In genomic region chr8:104601941-104602371, GRCm38 (mm10) we compare ENCODE assay signal across 9 mouse cellular contexts. TPM values are rescaled to one million over a fixed set of nuclear protein-coding genes. Genes with fewer than 3 reads are reported as not detected.
A peak's percentile ranks its signal among the peaks of the same experiment; 100 is the strongest.
DNase-seq lines count a peak whose midpoint lies in the region; ATAC-seq lines count a peak whose summit lies in the region.
"Had no signal": no experiment of that assay in that cellular context is flagged by ENCODE, and none has a peak within 500 bp of the region (broad histone marks: within the 10 kb centered on the region; RNA-seq: fewer than 3 reads in every experiment).

No protein-coding gene starts in this region.

- H3K4me2 ChIP-seq in heart, embryonic 15.5 days: peak overlapping the region; percentile 71
- H3K4me2 ChIP-seq in limb, embryonic 12.5 days: peak overlapping the region; percentile 51

- peaks cover 49% of the 10 kb centered on the region for H3K4me1 ChIP-seq in heart, embryonic 15.5 days (replicated peaks)
- H3K4me1 ChIP-seq in limb, embryonic 12.5 days (replicated peaks): peaks cover 21% of the 10 kb centered on the region

- ATAC-seq in heart, embryonic 15.5 days (replicated peaks; ENCODE audit: insufficient number of reproducible peaks, insufficient read depth, low FRiP score, low read depth): peak; percentile 21; the same call in 1 of the 2 replicates
- ATAC-seq in granulocyte monocyte progenitor cell, adult 5-6 weeks (replicated peaks; ENCODE audit: poor library complexity, severe bottlenecking): peak; percentile 18
- ATAC-seq in limb, embryonic 12.5 days (ENCODE audit: insufficient number of reproducible peaks, insufficient read depth, low FRiP score, low TSS enrichment, low read depth): peak; percentile 14; the same call in 1 of the 2 replicates

- under 1% methylated on average over 12 of the region's 12 CpGs for WGBS in heart, embryonic 15.5 days
- under 1% methylated on average over 12 of the region's 12 CpGs for WGBS in limb, embryonic 12.5 days

- peak overlapping the region; percentile 29 for H3K9ac ChIP-seq in heart, embryonic 15.5 days
- peak overlapping the region; percentile 34; the same call in 1 of the 2 replicates for H3K9ac ChIP-seq in limb, embryonic 12.5 days (replicated peaks)

- no peak for DNase-seq in heart, postnatal 36 days
- DNase-seq in retina, embryonic 14.5 days (ENCODE audit: low spot score): peak; percentile 37
- no peak for DNase-seq in frontal cortex, postnatal 14 days (ENCODE audit: low spot score in 2 of 2)
- no peak for DNase-seq in left cerebral cortex, adult 18-20 months (ENCODE audit: low spot score in 2 of 2)
- DNase-seq in testis, postnatal 10 days (ENCODE audit: low spot score): no peak

- peak overlapping the region; percentile 39 for H3K4me3 ChIP-seq in heart, embryonic 15.5 days
- H3K4me3 ChIP-seq in limb, embryonic 12.5 days (replicated peaks): peak overlapping the region; percentile 32

- H3K9me3 ChIP-seq in heart, embryonic 15.5 days (replicated peaks): no peaks in the 10 kb centered on the region
- H3K9me3 ChIP-seq in limb, embryonic 12.5 days: no peaks in the 10 kb centered on the region
- H3K9me3 ChIP-seq: G1E had no signal

- no peaks in the 10 kb centered on the region; the same call in 1 of the 2 replicates for H3K36me3 ChIP-seq in heart, embryonic 15.5 days
- peaks cover 4% of the 10 kb centered on the region; the same call in 1 of the 2 replicates for H3K36me3 ChIP-seq in limb, embryonic 12.5 days

- intact Hi-C loops in heart, postnatal 36 days (cut with DNase I): loop anchor here (1.0 to 10.0 kb wide), 3 partner anchors 42 to 183 kb away; no protein-coding TSS in a partner anchor

- no peaks in the 10 kb centered on the region for H3K27me3 ChIP-seq in heart, embryonic 15.5 days
- H3K27me3 ChIP-seq in limb, embryonic 12.5 days: peaks cover 8% of the 10 kb centered on the region

- peak overlapping the region; percentile 54 for H3K27ac ChIP-seq in heart, embryonic 15.5 days
- H3K27ac ChIP-seq in limb, embryonic 12.5 days: no peak overlapping the region

RNA-seq across cellular contexts. Expression of gene Pdp2, which starts 10.7 kb away (rescaled TPM):
- polyA plus RNA-seq in heart, embryonic 15.5 days (2015; fragmentation: Nextera tagmentation; extraction: Ambion mirVana): 5.8 and 7.3 TPM in 2 replicates
- 10 to 100 TPM; 28.1 to 29.8 TPM for total RNA-seq in heart, postnatal 36 days (2021)
- total RNA-seq in granulocyte monocyte progenitor cell, adult 5-6 weeks (2014; fragmentation: Nextera tagmentation): 9.6 and 13.1 TPM in 2 replicates
- 10.3 and 11.4 TPM in 2 replicates for total RNA-seq in granulocyte monocyte progenitor cell, adult 5-6 weeks (2017)
- polyA plus RNA-seq in limb, embryonic 12.5 days (2016; fragmentation: Nextera tagmentation; extraction: Ambion mirVana): 13.3 and 14.7 TPM in 2 replicates
- 1 to 10 TPM; 7.7 to 8.9 TPM for total RNA-seq in left cerebral cortex, adult 18-20 months (2021)

RNA-seq across cellular contexts. Expression of gene Cdh16, which starts 22.2 kb away (rescaled TPM):
- 17.7 and 20.2 TPM in 2 replicates for polyA plus RNA-seq in heart, embryonic 15.5 days (2015; fragmentation: Nextera tagmentation; extraction: Ambion mirVana)
- total RNA-seq in heart, postnatal 36 days (2021): 1 to 10 TPM; 3.1 TPM
- not detected in 2 replicates for total RNA-seq in granulocyte monocyte progenitor cell, adult 5-6 weeks (2014; fragmentation: Nextera tagmentation)
- not detected in 2 replicates for total RNA-seq in granulocyte monocyte progenitor cell, adult 5-6 weeks (2017)
- polyA plus RNA-seq in limb, embryonic 12.5 days (2016; fragmentation: Nextera tagmentation; extraction: Ambion mirVana): not detected in 2 replicates
- total RNA-seq in left cerebral cortex, adult 18-20 months (2021): not detected
- polyA plus RNA-seq: G1E had no signal

RNA-seq across cellular contexts. Expression of gene Rrad, which starts 29.2 kb away (rescaled TPM):
- 272 and 277 TPM in 2 replicates for polyA plus RNA-seq in heart, embryonic 15.5 days (2015; fragmentation: Nextera tagmentation; extraction: Ambion mirVana)
- 100 to 1,000 TPM; 355 to 387 TPM for total RNA-seq in heart, postnatal 36 days (2021)
- total RNA-seq in granulocyte monocyte progenitor cell, adult 5-6 weeks (2014; fragmentation: Nextera tagmentation): 0.95 and 2.6 TPM in 2 replicates
- 1.3 and 2.1 TPM in 2 replicates for total RNA-seq in granulocyte monocyte progenitor cell, adult 5-6 weeks (2017)
- polyA plus RNA-seq in limb, embryonic 12.5 days (2016; fragmentation: Nextera tagmentation; extraction: Ambion mirVana): 10.4 and 11.2 TPM in 2 replicates
- total RNA-seq in left cerebral cortex, adult 18-20 months (2021): 1 to 10 TPM; 3.4 to 5.2 TPM

RNA-seq across cellular contexts. Expression of gene Ciao2b, which starts 39.8 kb away (rescaled TPM):
- 158 and 190 TPM in 2 replicates for polyA plus RNA-seq in heart, embryonic 15.5 days (2015; fragmentation: Nextera tagmentation; extraction: Ambion mirVana)
- total RNA-seq in heart, postnatal 36 days (2021): 10 to 100 TPM; 61.2 to 67.6 TPM
- 21.4 and 40.5 TPM in 2 replicates for total RNA-seq in granulocyte monocyte progenitor cell, adult 5-6 weeks (2014; fragmentation: Nextera tagmentation)
- total RNA-seq in granulocyte monocyte progenitor cell, adult 5-6 weeks (2017): 14.8 and 24.8 TPM in 2 replicates
- polyA plus RNA-seq in limb, embryonic 12.5 days (2016; fragmentation: Nextera tagmentation; extraction: Ambion mirVana): 88.6 and 90.2 TPM in 2 replicates
- total RNA-seq in left cerebral cortex, adult 18-20 months (2021): 10 to 100 TPM; 30.0 to 35.5 TPM

Comparison
In these comparisons a context has a peak if more than half of its experiments do, and no peak if none do; other contexts are left out.
1. RNA of gene Cdh16, which starts 22.2 kb away (total RNA-seq): 3.1 TPM in heart, postnatal 36 days; not detected in granulocyte monocyte progenitor cell, adult 5-6 weeks and not detected in left cerebral cortex, adult 18-20 months; every median in the first group is over 4 times any median in the second.
2. RNA of gene Rrad, which starts 29.2 kb away (total RNA-seq): 355 to 387 TPM in heart, postnatal 36 days; 3.4 to 5.2 TPM in left cerebral cortex, adult 18-20 months and 0.95 to 2.6 TPM in granulocyte monocyte progenitor cell, adult 5-6 weeks; every median in the first group is over 10 times any median in the second.
3. Peak in every context shown above with its lines, with median percentiles within 50 percentile points of each other: ATAC-seq.